Mouse (Mus musculus): ENCODE data around the gene Pafah2. TPM values are rescaled to one million over a fixed set of nuclear protein-coding genes. Genes with fewer than 3 reads are reported as not detected.

The Pafah2 gene
- polyA plus RNA-seq (2016; fragmentation: Nextera tagmentation; extraction: Ambion mirVana) = 8.0 and 9.6 TPM in 2 replicates

DNA sequence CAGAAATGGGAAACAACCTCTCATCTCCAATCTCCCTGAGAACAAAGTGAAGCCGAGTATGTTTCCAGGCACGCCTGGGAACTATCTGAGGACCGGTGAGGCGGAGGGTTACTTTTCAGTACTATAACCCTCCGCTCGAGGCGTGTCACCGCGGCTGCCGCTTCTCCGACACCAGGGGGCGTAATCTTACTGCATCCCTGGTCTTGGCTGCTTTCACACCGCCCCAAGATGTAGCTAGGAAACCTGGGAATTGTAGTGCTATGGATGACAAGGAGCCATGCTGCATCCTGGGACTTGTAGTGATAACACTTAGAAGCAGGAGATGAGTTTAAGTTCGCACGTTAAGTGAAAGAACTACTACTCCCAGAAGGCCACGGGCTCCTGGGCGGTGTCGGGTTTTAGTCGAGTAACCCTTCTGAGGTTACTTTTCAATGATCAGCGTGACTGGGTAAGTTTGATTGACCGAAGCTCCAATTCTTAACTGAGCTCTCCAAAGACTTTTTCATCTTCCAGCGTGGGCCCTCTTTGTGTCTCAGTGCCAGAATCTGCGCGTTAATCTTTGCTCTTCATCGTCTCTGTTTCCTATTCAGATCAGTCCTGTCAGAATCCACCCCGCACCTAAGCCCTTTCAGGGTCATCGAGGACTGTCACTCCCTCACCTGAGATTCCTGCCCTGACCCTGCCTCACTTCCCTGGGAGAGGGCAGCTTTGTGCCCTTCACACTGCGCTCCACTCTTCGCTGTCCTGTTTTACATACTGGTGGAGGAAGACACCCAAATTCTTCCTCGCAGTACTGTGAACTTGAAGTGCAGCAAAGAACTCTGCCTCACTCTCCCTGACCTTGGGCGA is at the start of gene Pafah2:
TSS of gene Pafah2 (plus strand) at position 344 of the 849 bp plus-strand sequence.
- DNase-seq (ENCODE audit: low spot score) = peak; percentile 97
- peak within 1 kb of the TSS; percentile 90 for H3K27ac ChIP-seq
- H3K4me3 ChIP-seq = peak within 1 kb of the TSS; percentile 69
- H3K4me1 ChIP-seq = peaks cover 26% of the 10 kb centered on the region
- no peaks in the 10 kb centered on the region for H3K27me3 ChIP-seq (ENCODE audit: insufficient read depth, poor library complexity, severe bottlenecking)
- WGBS = 1% methylated on average over 31 of the region's 31 CpGs
- no peaks in the 10 kb centered on the region for H3K36me3 ChIP-seq
- H3K9me3 ChIP-seq = no peaks in the 10 kb centered on the region

DNA sequence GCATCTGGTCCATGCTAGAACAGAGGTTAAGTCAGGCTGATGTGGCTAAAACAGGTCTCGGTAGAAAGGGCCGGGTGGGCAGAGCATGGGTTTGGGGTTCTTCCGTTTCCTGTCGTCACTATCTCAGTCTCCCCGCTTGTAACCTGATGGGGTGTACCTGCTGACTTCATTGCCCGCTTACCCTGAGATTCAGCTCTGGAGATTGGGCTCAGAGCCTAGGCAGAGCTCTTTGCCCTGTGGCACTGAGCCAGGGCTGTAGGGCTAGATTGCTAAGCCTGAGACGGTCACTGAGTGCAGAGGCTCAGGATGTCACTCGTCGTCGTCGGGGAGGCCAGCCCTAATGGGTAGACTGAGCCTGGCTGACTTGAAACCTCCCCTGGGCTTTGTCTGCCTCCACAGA is 48.0 kb upstream of the Pafah2 start:
- Histone ChIP-seq H3K27me3 (ENCODE audit: insufficient read depth, poor library complexity, severe bottlenecking) (peaks cover 50% of the 10 kb centered on the region), H3K4me3 (no peak overlapping the region), H3K27ac (0 out of 2 replicates have a peak overlapping the region, but pooled peaks have one; percentile 22), H3K4me1 (peaks cover 39% of the 10 kb centered on the region), H3K36me3 (no peaks in the 10 kb centered on the region), H3K9me3 (no peaks in the 10 kb centered on the region)
- WGBS = 68% methylated on average over 11 of the region's 11 CpGs
- DNase-seq (ENCODE audit: low spot score) = no peak

DNA sequence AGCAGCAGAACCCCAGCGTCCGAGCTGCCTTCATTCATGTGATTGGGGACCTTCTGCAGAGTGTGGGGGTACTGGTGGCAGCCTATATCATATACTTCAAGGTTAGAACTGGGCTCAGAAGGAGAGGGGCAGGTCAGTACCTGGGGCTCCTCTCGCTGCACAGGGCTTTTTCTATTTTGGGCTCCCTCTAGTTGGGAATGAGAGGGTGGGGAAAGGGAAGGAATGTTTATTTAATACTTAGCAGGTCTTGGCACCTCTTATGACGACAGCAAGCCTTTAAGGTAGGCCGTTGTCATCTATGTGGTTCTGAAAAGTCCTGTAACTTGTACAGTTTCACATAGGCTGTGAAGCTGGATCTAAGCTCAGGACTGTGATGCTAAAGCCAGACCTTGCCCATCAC is 47.6 kb upstream of the Pafah2 start:
- WGBS = 50% methylated on average over 5 of the region's 5 CpGs

DNA sequence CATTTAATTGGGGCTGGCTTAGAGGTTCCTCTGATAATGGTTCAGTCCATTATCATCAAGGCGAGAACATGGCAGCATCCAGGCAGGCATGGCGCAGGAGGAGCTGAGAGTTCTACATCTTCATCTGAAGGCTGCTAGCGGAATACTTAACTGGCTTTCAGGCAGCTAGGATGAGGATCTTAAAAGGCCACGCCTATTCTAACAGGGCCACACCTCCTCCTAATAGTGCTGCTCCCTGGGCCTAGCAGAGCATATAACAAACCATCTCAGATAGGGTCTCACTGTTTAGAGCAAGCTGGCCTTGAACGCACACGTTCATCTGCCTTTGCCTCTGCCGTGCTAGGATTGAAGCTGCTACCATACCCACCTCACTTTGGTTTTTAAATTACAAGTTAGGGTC is 46.3 kb upstream of the Pafah2 start:
- Histone ChIP-seq H3K27me3 (ENCODE audit: insufficient read depth, poor library complexity, severe bottlenecking) (peaks cover 32% of the 10 kb centered on the region), H3K4me1 (peaks cover 44% of the 10 kb centered on the region), H3K9me3 (no peaks in the 10 kb centered on the region), H3K27ac (no peak overlapping the region), H3K4me3 (no peak overlapping the region), H3K36me3 (no peaks in the 10 kb centered on the region)
- DNase-seq (ENCODE audit: low spot score) = no peak
- WGBS = 83% methylated on average over 7 of the region's 7 CpGs

More for the DNA sequence above, 47.6 kb upstream of the Pafah2 start:
- Histone ChIP-seq H3K36me3 (no peaks in the 10 kb centered on the region), H3K4me3 (no peak overlapping the region), H3K4me1 (peaks cover 39% of the 10 kb centered on the region), H3K27ac (0 out of 2 replicates have a peak overlapping the region, but pooled peaks have one; percentile 22), H3K27me3 (ENCODE audit: insufficient read depth, poor library complexity, severe bottlenecking) (peaks cover 45% of the 10 kb centered on the region), H3K9me3 (no peaks in the 10 kb centered on the region)
- DNase-seq (ENCODE audit: low spot score) = no peak

DNA sequence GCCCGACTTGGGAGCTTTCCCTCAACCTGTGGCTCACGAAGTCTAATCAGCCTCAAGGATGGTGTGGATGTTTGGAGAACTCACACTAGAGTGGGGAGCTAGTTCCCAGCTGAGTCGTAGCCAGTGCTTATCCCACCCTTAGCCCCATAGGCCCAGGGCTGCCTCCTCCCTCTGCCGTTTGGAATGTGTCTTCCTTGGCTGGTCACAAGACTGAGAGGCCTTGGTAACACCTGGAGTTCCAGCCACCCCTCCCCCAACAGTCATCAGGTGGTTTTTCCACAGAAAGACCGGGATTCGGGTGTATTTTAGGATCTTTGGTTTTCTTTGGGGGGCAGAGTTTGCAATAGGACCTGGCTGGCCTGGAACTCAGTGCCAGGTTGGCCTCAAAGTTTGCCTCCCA is 45.5 kb upstream of the Pafah2 start:
- 87% methylated on average over 6 of the region's 6 CpGs for WGBS
- Histone ChIP-seq H3K36me3 (no peaks in the 10 kb centered on the region), H3K4me3 (no peak overlapping the region), H3K27me3 (ENCODE audit: insufficient read depth, poor library complexity, severe bottlenecking) (peaks cover 25% of the 10 kb centered on the region), H3K9me3 (no peaks in the 10 kb centered on the region), H3K27ac (peak overlapping the region; percentile 84; the same call in 1 of the 2 replicates), H3K4me1 (peaks cover 48% of the 10 kb centered on the region)
- no peak for DNase-seq (ENCODE audit: low spot score)

DNA sequence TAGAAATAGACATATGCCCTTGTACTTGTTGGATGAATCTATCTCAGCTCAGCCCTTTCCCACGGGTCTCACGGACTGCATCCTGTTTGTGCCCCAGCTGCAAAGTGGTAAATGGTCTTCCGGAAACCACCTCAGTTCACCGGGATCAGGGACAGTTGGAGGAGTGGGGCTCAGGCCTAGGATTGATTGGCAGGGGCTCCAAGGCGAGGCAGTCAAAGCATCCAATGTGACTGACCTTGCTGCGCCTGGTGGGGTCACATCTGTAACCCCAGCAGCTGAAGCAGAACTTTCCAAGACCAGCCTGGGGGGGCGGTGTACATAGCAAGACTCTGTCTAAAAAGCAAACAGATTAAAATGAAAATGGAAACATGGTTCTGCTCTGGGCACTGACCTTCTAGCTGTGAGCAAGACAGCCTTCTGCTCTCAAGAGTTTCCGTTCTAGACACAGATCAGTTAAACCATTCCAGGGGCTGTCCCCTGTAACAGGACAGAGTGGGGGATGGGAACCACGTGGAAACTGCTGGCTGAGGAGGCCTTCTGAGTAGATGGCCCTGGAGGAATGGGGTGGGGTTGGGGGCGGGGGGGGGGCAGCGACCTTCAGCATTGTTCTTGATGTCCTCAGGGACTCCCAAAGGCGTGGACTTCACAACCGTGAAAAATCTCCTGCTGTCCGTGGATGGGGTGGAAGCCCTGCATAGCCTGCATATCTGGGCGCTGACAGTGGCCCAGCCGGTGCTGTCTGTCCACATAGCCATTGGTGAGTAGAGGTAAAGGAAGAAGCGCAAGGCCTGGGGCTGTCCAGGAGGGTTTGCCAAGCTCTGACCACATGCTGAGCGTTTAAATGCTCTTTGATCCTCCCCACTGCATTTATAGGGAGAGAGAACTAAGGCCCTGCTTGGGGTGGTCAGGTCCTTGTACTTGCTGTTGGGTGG is 44.5 kb upstream of the Pafah2 start:
- 43% methylated on average over 18 of the region's 18 CpGs for WGBS
- Histone ChIP-seq H3K27me3 (ENCODE audit: insufficient read depth, poor library complexity, severe bottlenecking) (peaks cover 15% of the 10 kb centered on the region), H3K4me1 (peaks cover 58% of the 10 kb centered on the region), H3K4me3 (no peak overlapping the region), H3K9me3 (no peaks in the 10 kb centered on the region), H3K36me3 (no peaks in the 10 kb centered on the region), H3K27ac (peak overlapping the region; percentile 84)
- no peak for DNase-seq (ENCODE audit: low spot score)

DNA sequence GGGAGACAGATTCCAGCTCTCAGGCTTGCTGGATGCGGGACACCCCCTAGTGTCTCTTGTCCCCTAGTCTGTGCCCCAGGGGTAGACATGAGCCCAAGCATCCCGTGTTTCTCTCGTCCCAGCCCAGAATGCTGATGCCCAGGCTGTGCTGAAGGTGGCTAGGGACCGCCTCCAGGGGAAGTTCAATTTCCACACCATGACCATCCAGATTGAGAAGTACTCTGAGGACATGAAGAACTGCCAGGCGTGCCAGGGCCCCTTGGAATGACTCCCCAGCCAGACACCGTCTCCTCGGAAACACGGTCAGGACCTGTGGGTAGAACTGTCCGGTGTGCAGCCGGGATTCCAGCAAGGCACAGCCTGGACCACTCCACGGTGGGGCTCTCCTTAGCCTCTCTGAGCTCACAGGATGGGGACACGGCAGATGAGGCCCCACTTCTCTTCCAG is 43.8 kb upstream of the Pafah2 start:
- Histone ChIP-seq H3K27me3 (ENCODE audit: insufficient read depth, poor library complexity, severe bottlenecking) (peaks cover 12% of the 10 kb centered on the region; the same call in 1 of the 2 replicates), H3K27ac (peak overlapping the region; percentile 84), H3K36me3 (no peaks in the 10 kb centered on the region), H3K4me1 (peaks cover 63% of the 10 kb centered on the region), H3K9me3 (no peaks in the 10 kb centered on the region), H3K4me3 (no peak overlapping the region)
- WGBS = 73% methylated on average over 12 of the region's 12 CpGs
- no peak for DNase-seq (ENCODE audit: low spot score)

DNA sequence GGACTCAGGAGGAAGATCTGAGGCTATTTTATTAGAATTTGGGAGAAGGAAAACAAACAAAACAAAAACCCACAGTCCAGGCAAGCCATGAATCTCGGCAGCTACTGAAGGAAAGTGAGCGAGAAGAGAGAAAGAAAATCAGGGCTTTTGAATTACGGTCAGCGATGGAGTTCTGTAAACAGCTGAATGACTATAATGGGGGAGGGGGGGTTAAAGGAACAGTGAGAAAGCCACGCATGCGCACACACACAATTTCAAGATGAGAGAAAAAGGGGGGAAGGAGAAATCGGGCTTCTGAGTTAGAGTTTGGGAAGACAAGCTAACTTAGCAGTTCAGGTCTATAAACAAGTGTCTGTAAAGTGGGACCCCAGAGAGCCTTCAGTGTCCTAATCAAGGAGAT is 43.2 kb upstream of the Pafah2 start:
- Histone ChIP-seq H3K27me3 (ENCODE audit: insufficient read depth, poor library complexity, severe bottlenecking) (peaks cover 13% of the 10 kb centered on the region), H3K4me1 (peaks cover 69% of the 10 kb centered on the region), H3K4me3 (no peak overlapping the region), H3K27ac (peak overlapping the region; percentile 84; the same call in 1 of the 2 replicates), H3K36me3 (no peaks in the 10 kb centered on the region), H3K9me3 (no peaks in the 10 kb centered on the region)
- DNase-seq (ENCODE audit: low spot score) = no peak
- WGBS = 79% methylated on average over 7 of the region's 7 CpGs

DNA sequence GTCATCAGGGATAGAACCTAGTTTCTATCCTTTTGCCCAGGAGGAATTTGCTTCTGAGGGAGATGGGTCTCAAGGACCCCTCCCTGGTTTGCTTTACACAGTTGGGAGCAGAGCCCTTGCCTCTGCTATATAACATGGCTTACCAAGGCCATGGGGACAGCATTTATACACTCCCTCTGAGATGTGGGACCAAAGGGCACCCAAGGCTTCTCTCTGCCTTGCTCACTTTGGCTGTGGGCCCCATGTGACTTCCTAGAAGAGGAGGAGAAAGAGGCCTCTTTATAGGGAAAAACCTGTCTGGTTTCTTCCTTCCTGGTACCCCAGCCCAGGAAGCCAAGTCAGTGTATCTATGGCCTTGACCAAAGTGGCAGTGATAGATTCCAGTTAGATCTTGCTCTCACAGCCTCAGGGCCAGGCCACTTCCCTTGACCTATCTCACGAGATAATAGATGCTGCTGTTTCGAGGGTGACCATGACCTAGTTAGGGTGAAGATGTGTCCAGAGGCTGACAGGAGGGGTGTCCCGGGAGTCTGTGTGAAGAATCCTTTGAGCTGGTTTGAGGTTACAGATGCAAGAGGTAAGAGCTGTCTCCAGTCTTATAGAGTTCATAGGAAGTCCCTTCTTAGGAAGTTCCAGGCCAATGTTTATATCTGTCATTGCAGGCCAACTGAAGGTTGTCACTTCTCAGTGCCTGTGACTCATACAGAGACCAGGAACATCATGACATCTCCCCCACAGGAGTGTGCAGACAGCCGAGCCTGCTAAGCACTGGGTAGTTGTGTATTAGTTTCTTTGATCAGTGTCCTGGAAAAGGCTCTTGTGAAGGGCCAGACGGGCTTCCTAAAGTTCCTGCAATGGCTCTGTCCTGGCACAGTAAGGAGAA is 42.4 kb upstream of the Pafah2 start:
- peaks cover 63% of the 10 kb centered on the region for H3K4me1 ChIP-seq
- WGBS = 38% methylated on average over 5 of the region's 5 CpGs

DNA sequence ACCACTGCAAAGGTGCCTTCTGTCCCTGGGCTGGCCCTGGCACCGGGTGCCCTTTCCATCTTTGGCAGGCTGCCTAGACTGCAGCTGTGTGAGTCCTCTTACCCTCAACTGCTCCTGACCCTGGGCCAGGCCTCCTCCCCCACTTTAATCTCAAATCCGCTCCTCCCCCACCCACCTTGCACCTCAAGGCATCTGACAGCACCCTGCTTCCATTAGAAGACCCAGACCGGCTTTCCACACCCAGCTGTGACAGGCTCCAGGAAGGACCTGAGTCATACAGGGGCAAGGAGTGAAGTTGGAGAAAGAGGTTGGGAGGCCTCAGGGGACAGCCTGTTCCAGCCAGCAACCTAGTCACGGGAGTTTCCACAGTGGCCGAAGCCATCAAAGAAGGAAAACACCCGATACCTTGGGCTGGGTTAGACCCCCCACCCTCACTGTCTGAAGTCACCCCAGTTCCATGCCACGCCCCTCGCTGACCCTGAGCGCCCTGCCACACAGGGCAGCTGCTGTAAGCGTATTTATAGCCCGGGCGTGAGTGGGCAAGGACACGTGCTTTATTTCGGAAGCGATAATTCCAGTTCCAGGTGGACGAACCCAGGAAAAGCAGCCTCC is 40.2 kb upstream of the Pafah2 start:
- peak overlapping the region; percentile 75 for H3K27ac ChIP-seq

More for the DNA sequence above, 42.4 kb upstream of the Pafah2 start:
- Histone ChIP-seq H3K4me3 (no peak overlapping the region), H3K9me3 (no peaks in the 10 kb centered on the region), H3K36me3 (no peaks in the 10 kb centered on the region), H3K27ac (peak overlapping the region; percentile 49; the same call in 1 of the 2 replicates), H3K27me3 (ENCODE audit: insufficient read depth, poor library complexity, severe bottlenecking) (peaks cover 19% of the 10 kb centered on the region)
- DNase-seq (ENCODE audit: low spot score) = no peak

DNA sequence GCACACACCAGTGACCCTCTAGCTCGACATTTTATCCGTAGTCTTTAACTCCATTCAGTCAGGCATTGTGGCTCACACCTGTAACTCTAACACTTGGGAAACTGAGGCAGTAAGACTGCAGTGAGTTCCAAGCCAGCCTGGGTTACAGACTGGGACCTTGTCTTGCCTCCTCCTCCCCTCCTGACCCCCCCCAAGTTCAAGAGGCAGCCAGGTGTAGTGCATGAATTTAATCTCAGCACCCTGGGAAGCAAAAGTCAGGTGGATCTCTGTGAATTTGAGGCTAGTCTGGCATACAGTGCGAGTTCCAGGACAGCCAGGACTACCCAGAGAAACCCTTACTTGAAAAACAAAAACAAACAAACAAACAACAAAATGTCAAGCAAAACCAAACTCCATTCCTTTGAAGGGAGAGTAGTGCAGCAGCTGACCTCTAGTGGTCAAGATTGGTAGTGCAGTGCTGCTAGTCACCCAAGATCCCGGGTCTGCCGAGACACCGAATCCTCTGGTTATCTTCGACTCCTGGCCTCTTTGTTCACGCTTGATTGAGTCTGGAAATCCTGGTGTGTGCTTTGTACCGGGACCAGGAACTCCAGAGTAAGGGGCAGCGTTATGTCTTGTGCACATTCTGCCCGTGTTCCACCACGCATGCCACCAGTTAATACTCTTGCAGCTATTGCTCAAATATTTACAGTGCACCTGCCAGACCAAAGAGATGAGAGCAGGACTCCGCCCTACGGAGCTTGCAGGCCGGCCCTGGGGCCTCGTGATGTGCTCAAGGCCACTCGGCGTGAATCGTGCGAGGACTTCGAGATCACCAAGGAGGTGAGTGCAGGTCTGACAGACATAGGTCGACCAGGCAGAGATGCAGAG is 39.3 kb upstream of the Pafah2 start:
- Histone ChIP-seq H3K27me3 (ENCODE audit: insufficient read depth, poor library complexity, severe bottlenecking) (peaks cover 33% of the 10 kb centered on the region), H3K27ac (peak overlapping the region; percentile 75; the same call in 1 of the 2 replicates), H3K4me1 (peaks cover 59% of the 10 kb centered on the region), H3K4me3 (peak overlapping the region; percentile 23), H3K9me3 (no peaks in the 10 kb centered on the region), H3K36me3 (no peaks in the 10 kb centered on the region)
- no peak for DNase-seq (ENCODE audit: low spot score)
- 20% methylated on average over 22 of the region's 22 CpGs for WGBS

More for the DNA sequence above, 40.2 kb upstream of the Pafah2 start:
- WGBS = 32% methylated on average over 16 of the region's 16 CpGs
- Histone ChIP-seq H3K27me3 (ENCODE audit: insufficient read depth, poor library complexity, severe bottlenecking) (peaks cover 33% of the 10 kb centered on the region), H3K36me3 (no peaks in the 10 kb centered on the region), H3K9me3 (no peaks in the 10 kb centered on the region), H3K4me1 (peaks cover 63% of the 10 kb centered on the region), H3K4me3 (no peak overlapping the region)
- DNase-seq (ENCODE audit: low spot score) = peak; percentile 83
